In genomic region chr1:115686494-115686893, GRCm38 (mm10) we compare ENCODE assay signal across 15 mouse cellular contexts. TPM values are rescaled to one million over a fixed set of nuclear protein-coding genes. Genes with fewer than 3 reads are reported as not detected.
DNase-seq lines count a peak whose midpoint lies in the region; ATAC-seq and TF ChIP-seq lines count a peak whose summit lies in the region.
"Had no signal": no experiment of that assay in that cellular context is flagged by ENCODE, and none has a peak within 500 bp of the region (broad histone marks: within the 10 kb centered on the region; RNA-seq: fewer than 3 reads in every experiment).

No protein-coding gene starts in this region.

- no peaks in the 10 kb centered on the region for H3K27me3 ChIP-seq in forebrain, embryonic 15.5 days
- H3K27me3 ChIP-seq in forebrain, embryonic 16.5 days (replicated peaks; ENCODE audit: control insufficient read depth, insufficient read depth, low read length), result no peaks in the 10 kb centered on the region
- no peaks in the 10 kb centered on the region for H3K27me3 ChIP-seq in neural tube, embryonic 14.5 days (ENCODE audit: control insufficient read depth, insufficient read depth, low read length)
- H3K27me3 ChIP-seq: liver, embryonic 12.5 days had no signal

- 0 out of 2 replicates have a peak overlapping the region, but pooled peaks have one; percentile 4 for H3K4me3 ChIP-seq in forebrain, embryonic 15.5 days
- H3K4me3 ChIP-seq in forebrain, embryonic 16.5 days (replicated peaks; ENCODE audit: low read length), result no peak overlapping the region
- H3K4me3 ChIP-seq in layer of hippocampus, adult 2 months, result peak overlapping the region; percentile 62
- peak overlapping the region; percentile 55 for H3K4me3 ChIP-seq in cortical plate, adult 2 months (ENCODE audit: insufficient read depth, low read length)
- H3K4me3 ChIP-seq in neural tube, embryonic 14.5 days (ENCODE audit: low read depth, low read length), result peak overlapping the region; percentile 43
- H3K4me3 ChIP-seq: embryonic facial prominence, embryonic 10.5 days; liver, embryonic 12.5 days had no signal

- peak in 1 of 2 experiments; percentile 8 for DNase-seq in layer of hippocampus, adult 2 months (ENCODE audit: low spot score in 2 of 2)
- DNase-seq in layer of hippocampus, postnatal 25 days (ENCODE audit: extremely low spot score in 1 of 2, low spot score in 1 of 2), result no peak
- no peak for DNase-seq in urinary bladder, postnatal 14 days (ENCODE audit: low spot score)
- no peak for DNase-seq in left cerebral cortex, postnatal 4 days
- DNase-seq: heart, adult 18-20 months; kidney, postnatal 4 days; lung, postnatal 4 days; right cerebral cortex, adult 18-20 months; thymus, adult 2 months had no signal

- no peak overlapping the region for H3K27ac ChIP-seq in forebrain, embryonic 15.5 days (replicated peaks)
- H3K27ac ChIP-seq in forebrain, embryonic 16.5 days (ENCODE audit: low read length), result no peak overlapping the region
- no peak overlapping the region for H3K27ac ChIP-seq in layer of hippocampus, adult 2 months
- H3K27ac ChIP-seq in cortical plate, adult 2 months (ENCODE audit: insufficient read depth, low read length), result no peak overlapping the region
- no peak overlapping the region for H3K27ac ChIP-seq in neural tube, embryonic 14.5 days (ENCODE audit: low read depth, low read length)
- H3K27ac ChIP-seq: embryonic facial prominence, embryonic 10.5 days; liver, embryonic 12.5 days had no signal

- TF ChIP-seq POLR2A in cortical plate, adult 2 months (IDR thresholded peaks at IDR 0.05; ENCODE audit: extremely low read depth, insufficient read depth, low read length), result no peak

- 0 out of 2 replicates have a peak, but pooled peaks have one; percentile 23 for ATAC-seq in forebrain, embryonic 15.5 days (replicated peaks)
- ATAC-seq in forebrain, embryonic 16.5 days, result no peak
- ATAC-seq in neural tube, embryonic 14.5 days (ENCODE audit: low read depth), result peak; percentile 39; the same call in 1 of the 2 replicates
- ATAC-seq: liver, embryonic 12.5 days had no signal

- WGBS in forebrain, embryonic 15.5 days, result 18% methylated on average over 2 of the region's 2 CpGs
- 27% methylated on average over 2 of the region's 2 CpGs for WGBS in forebrain, embryonic 16.5 days
- WGBS in neural tube, embryonic 14.5 days, result 24% methylated on average over 2 of the region's 2 CpGs

- intact Hi-C loops in left cerebral cortex, postnatal 4 days (cut with DNase I), result no loop called here

- H3K36me3 ChIP-seq in forebrain, embryonic 15.5 days, result no peaks in the 10 kb centered on the region
- H3K36me3 ChIP-seq in forebrain, embryonic 16.5 days (ENCODE audit: control insufficient read depth, insufficient read depth), result no peaks in the 10 kb centered on the region
- no peaks in the 10 kb centered on the region for H3K36me3 ChIP-seq in neural tube, embryonic 14.5 days (ENCODE audit: control insufficient read depth, insufficient read depth, low read length)
- H3K36me3 ChIP-seq: embryonic facial prominence, embryonic 10.5 days; liver, embryonic 12.5 days had no signal

- H3K4me1 ChIP-seq in forebrain, embryonic 15.5 days, result peaks cover 3% of the 10 kb centered on the region; the same call in 1 of the 2 replicates
- no peaks in the 10 kb centered on the region for H3K4me1 ChIP-seq in forebrain, embryonic 16.5 days (replicated peaks; ENCODE audit: control insufficient read depth, insufficient read depth, low read length)
- no peaks in the 10 kb centered on the region for H3K4me1 ChIP-seq in cortical plate, adult 2 months (ENCODE audit: control insufficient read depth, insufficient read depth, low read length)
- H3K4me1 ChIP-seq in neural tube, embryonic 14.5 days (ENCODE audit: control insufficient read depth, insufficient read depth, low read length), result no peaks in the 10 kb centered on the region
- H3K4me1 ChIP-seq: embryonic facial prominence, embryonic 10.5 days; liver, embryonic 12.5 days had no signal

- peak; percentile 74 for TF ChIP-seq CTCF in layer of hippocampus, adult 2 months (conservative IDR thresholded peaks at IDR 0.05)
- no peak for TF ChIP-seq CTCF in cortical plate, adult 2 months (IDR thresholded peaks at IDR 0.05; ENCODE audit: extremely low read depth, insufficient read depth, low read length)

- H3K4me2 ChIP-seq in forebrain, embryonic 15.5 days (replicated peaks), result no peak overlapping the region
- no peak overlapping the region for H3K4me2 ChIP-seq in forebrain, embryonic 16.5 days (ENCODE audit: low read length)
- H3K4me2 ChIP-seq in neural tube, embryonic 14.5 days (ENCODE audit: low read depth, low read length), result peak overlapping the region; percentile 55
- H3K4me2 ChIP-seq: liver, embryonic 12.5 days had no signal

- H3K9ac ChIP-seq in forebrain, embryonic 15.5 days (replicated peaks), result no peak overlapping the region
- no peak overlapping the region for H3K9ac ChIP-seq in forebrain, embryonic 16.5 days (replicated peaks; ENCODE audit: low read depth, low read length)
- no peak overlapping the region for H3K9ac ChIP-seq in neural tube, embryonic 14.5 days (replicated peaks; ENCODE audit: low read depth, low read length)
- H3K9ac ChIP-seq: liver, embryonic 12.5 days had no signal

- no peaks in the 10 kb centered on the region for H3K9me3 ChIP-seq in forebrain, embryonic 15.5 days
- H3K9me3 ChIP-seq in forebrain, embryonic 16.5 days (ENCODE audit: control insufficient read depth, low read length), result no peaks in the 10 kb centered on the region
- no peaks in the 10 kb centered on the region for H3K9me3 ChIP-seq in neural tube, embryonic 14.5 days (ENCODE audit: control insufficient read depth, low read length)
- H3K9me3 ChIP-seq: embryonic facial prominence, embryonic 10.5 days; liver, embryonic 12.5 days had no signal

RNA-seq across cellular contexts. Expression of gene Cntnap5a, which starts 1.9 kb away (rescaled TPM):
- 0.79 and 0.98 TPM in 2 replicates for polyA plus RNA-seq in forebrain, embryonic 15.5 days (2015; fragmentation: Nextera tagmentation; extraction: Ambion mirVana)
- 0.63 and 1.5 TPM in 2 replicates for polyA plus RNA-seq in forebrain, embryonic 16.5 days (2015; fragmentation: Nextera tagmentation; extraction: Ambion mirVana)
- 10 to 100 TPM; 15.3 to 16.7 TPM for total RNA-seq in layer of hippocampus, adult 2 months (2021)
- total RNA-seq in layer of hippocampus, postnatal 25 days (2021), result 10 to 100 TPM; 12.7 to 15.2 TPM
- polyA plus RNA-seq in cortical plate, adult 2 months (2012; rRNA removed), result 9.3 and 9.4 TPM in 2 replicates
- 2.6 and 3.9 TPM in 2 replicates for polyA plus RNA-seq in neural tube, embryonic 14.5 days (2014; fragmentation: Nextera tagmentation; extraction: Ambion mirVana)
- 10 to 100 TPM; 20.9 to 23.8 TPM for total RNA-seq in left cerebral cortex, postnatal 4 days (2021)
- polyA plus RNA-seq: liver, embryonic 12.5 days had no signal
